Mouse (Mus musculus): Measurements from ENCODE around the gene Pak3.

- TF ChIP-seq CTCF (IDR thresholded peaks at IDR 0.05; ENCODE audit: low read depth), result no peak
- no peak for TF ChIP-seq EP300 (IDR thresholded peaks at IDR 0.05; ENCODE audit: low read depth)
Measured at GRCm38 (mm10) chrX:143722250-143722649, 203.9 kb downstream of the Pak3 start.
